Mouse (Mus musculus) limb, embryonic 11.5 days (tissue): ENCODE data around the gene Apln. TPM values are rescaled to one million over a fixed set of nuclear protein-coding genes. Genes with fewer than 3 reads are reported as not detected.

Experiments used
- ATAC-seq: fragments of 200-750 bp; cut with Nextera tagmentation; 2 replicates; pipeline ENCODE4 v1.8.0; 2017; ENCODE audit warnings: low read depth; ENCODE audit not compliant: insufficient number of reproducible peaks, low FRiP score, low TSS enrichment
- DNase-seq: peaks from one replicate; pipeline ENCODE4 v3.0.0-alpha.2; 2015; ENCODE audit warnings: low spot score
- H3K27ac ChIP-seq: fragments of 300-500 bp; sonication (generic); replicated peaks from 2 replicates; pipeline ENCODE4 v1.5.1; 2014; ENCODE audit warnings: low read depth, mild to moderate bottlenecking, low read length
- H3K27me3 ChIP-seq: fragments of 300-500 bp; sonication (generic); 2 replicates; pipeline ENCODE4 v1.6.1; 2014; ENCODE audit warnings: mild to moderate bottlenecking, low read length, mixed read lengths; ENCODE audit not compliant: control insufficient read depth, insufficient read depth
- H3K36me3 ChIP-seq: fragments of 300-500 bp; sonication (generic); 2 replicates; pipeline ENCODE4 v1.6.1; 2014; ENCODE audit warnings: mild to moderate bottlenecking, low read length, moderate library complexity, mixed read lengths; ENCODE audit not compliant: control insufficient read depth, insufficient read depth
- H3K4me1 ChIP-seq: fragments of 300-500 bp; sonication (generic); 2 replicates; pipeline ENCODE4 v1.6.1; 2014; ENCODE audit warnings: low read length, mixed read lengths; ENCODE audit not compliant: control insufficient read depth, insufficient read depth
- H3K4me2 ChIP-seq: fragments of 300-500 bp; sonication (generic); 2 replicates; pipeline ENCODE4 v1.6.1; 2014; ENCODE audit warnings: low read depth, mild to moderate bottlenecking, moderate library complexity; ENCODE audit not compliant: severe bottlenecking
- H3K4me3 ChIP-seq: fragments of 300-500 bp; sonication (generic); 2 replicates; pipeline ENCODE4 v1.5.1; 2014; ENCODE audit warnings: low read depth, low read length
- H3K9ac ChIP-seq: fragments of 300-500 bp; sonication (generic); 2 replicates; pipeline ENCODE4 v1.6.1; 2014; ENCODE audit warnings: mild to moderate bottlenecking, low read length
- H3K9me3 ChIP-seq: fragments of 300-500 bp; sonication (generic); 2 replicates; pipeline ENCODE4 v1.6.1; 2016; ENCODE audit warnings: low read length; ENCODE audit not compliant: control insufficient read depth
- WGBS: fragments of 180-500 bp; shearing (Covaris S2); extraction: QIAGEN DNeasy Blood & Tissue Kit; methylation state at CpG from one replicate; pipeline ENCODE4 v1.1.7; 2014; 5-methylcytosine and 5-hydroxymethylcytosine counted together
- polyA plus RNA-seq: library from polyadenylated mRNA; unstranded; fragments of >200 nt; fragmentation: Nextera tagmentation; extraction: Ambion mirVana; gene quantifications from 2 replicates; pipeline ENCODE4 v1.2.1, GENCODE M21; 2014

The Apln gene
- polyA plus RNA-seq, 1 experiment from 2014 or later: 3.3 TPM

DNA sequence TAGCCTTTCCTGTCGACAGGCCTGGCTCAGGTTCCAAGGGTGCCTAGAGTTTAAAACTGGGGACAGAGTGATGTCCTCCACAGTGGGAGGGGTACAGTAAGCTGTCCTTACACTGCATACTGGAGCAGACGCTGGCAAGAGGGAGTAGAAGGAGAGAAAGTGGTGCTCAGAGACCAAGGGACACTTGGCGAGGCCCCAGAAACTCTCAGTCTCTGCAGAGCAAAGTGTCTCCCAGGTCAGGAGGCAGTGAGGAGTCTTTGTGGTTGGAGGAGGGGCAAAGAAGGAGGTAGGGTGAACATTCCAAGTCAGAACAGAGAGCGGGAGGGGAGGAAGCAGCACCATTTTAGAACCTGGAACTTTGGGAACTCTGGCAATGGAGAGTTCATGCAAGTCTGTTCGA, 2.8 kb downstream of the Apln start:
- no peaks in the 10 kb centered on the region for H3K9me3 ChIP-seq
- no peak overlapping the region for H3K9ac ChIP-seq
- H3K4me1 ChIP-seq: no peaks in the 10 kb centered on the region
- no peaks in the 10 kb centered on the region for H3K36me3 ChIP-seq
- no peak overlapping the region for H3K4me3 ChIP-seq
- ATAC-seq (no peak), DNase-seq (no peak)
- H3K27ac ChIP-seq: no peak overlapping the region
- no peaks in the 10 kb centered on the region for H3K27me3 ChIP-seq
- WGBS: 78% methylated on average over 5 of the region's 5 CpGs
- no peak overlapping the region for H3K4me2 ChIP-seq

DNA sequence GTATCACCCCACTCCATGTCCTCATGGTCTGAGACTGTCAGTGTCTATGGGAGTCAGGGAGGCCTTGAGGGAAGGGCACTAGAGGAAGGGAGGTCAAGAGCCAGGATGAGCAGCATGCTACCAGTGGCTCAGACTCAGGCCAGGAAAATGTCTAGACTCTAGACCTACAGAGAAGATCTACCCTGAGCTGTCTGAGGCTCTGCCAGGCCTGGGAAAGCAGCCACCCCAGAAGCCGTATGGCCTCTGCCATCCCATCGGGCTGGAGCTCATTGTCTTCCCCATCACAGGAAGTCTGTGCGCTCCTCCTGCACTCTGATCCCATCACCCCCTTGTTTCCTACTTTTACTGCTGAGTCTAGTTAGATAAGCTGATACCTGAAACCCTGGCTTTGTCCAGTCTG, 4.1 kb downstream of the Apln start:
- Histone ChIP-seq H3K9ac (no peak overlapping the region), H3K27ac (no peak overlapping the region), H3K27me3 (no peaks in the 10 kb centered on the region), H3K4me3 (no peak overlapping the region), H3K9me3 (no peaks in the 10 kb centered on the region), H3K4me2 (no peak overlapping the region), H3K4me1 (no peaks in the 10 kb centered on the region), H3K36me3 (no peaks in the 10 kb centered on the region)
- no peak for ATAC-seq
- DNase-seq: no peak
- WGBS: 91% methylated on average over 3 of the region's 3 CpGs

GRCm38 (mm10) chrX:48022811-48023210, 11.8 kb downstream of the Apln start:
- no peak for ATAC-seq

DNA sequence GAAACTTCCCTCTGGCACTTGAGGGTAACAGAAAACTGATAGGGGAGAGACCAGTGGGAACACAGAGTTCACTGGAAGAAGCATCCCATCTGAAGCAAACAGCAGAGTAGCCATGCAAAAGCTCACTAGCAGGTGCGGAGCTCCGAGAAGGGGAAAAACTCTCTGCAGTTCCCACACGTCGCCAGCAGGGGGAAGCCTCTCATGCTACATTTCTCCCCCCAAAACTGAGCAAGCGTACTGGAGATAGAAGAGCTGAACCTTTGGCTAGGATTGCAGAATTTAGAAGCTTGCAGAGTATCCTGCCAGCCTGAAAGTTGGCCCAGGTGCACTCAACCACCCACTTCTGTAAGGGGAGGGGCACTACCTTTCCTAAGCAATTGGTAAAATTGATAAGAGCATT, 14.7 kb downstream of the Apln start:
- Histone ChIP-seq H3K4me2 (no peak overlapping the region), H3K4me3 (no peak overlapping the region), H3K27ac (no peak overlapping the region), H3K4me1 (no peaks in the 10 kb centered on the region), H3K9ac (no peak overlapping the region), H3K9me3 (no peaks in the 10 kb centered on the region), H3K27me3 (no peaks in the 10 kb centered on the region), H3K36me3 (no peaks in the 10 kb centered on the region)
- WGBS: 19% methylated on average over 5 of the region's 5 CpGs
- ATAC-seq: no peak
- DNase-seq: peak; percentile 77

More at GRCm38 (mm10) chrX:48022811-48023210, 11.8 kb downstream of the Apln start:
- H3K9me3 ChIP-seq: no peaks in the 10 kb centered on the region
- WGBS: 70% methylated on average over 1 of the region's 1 CpGs
- H3K4me2 ChIP-seq: no peak overlapping the region
- H3K27ac ChIP-seq: no peak overlapping the region
- H3K27me3 ChIP-seq: no peaks in the 10 kb centered on the region
- H3K4me3 ChIP-seq: no peak overlapping the region
- H3K36me3 ChIP-seq: no peaks in the 10 kb centered on the region
- H3K4me1 ChIP-seq: no peaks in the 10 kb centered on the region
- DNase-seq: no peak
- H3K9ac ChIP-seq: no peak overlapping the region

GRCm38 (mm10) chrX:48019359-48019758, 15.3 kb downstream of the Apln start:
- Histone ChIP-seq H3K36me3 (no peaks in the 10 kb centered on the region), H3K27ac (no peak overlapping the region), H3K4me3 (no peak overlapping the region), H3K27me3 (no peaks in the 10 kb centered on the region), H3K4me1 (no peaks in the 10 kb centered on the region), H3K9me3 (no peaks in the 10 kb centered on the region), H3K9ac (no peak overlapping the region), H3K4me2 (no peak overlapping the region)
- no peak for DNase-seq
- ATAC-seq: no peak
- 40% methylated on average over 15 of the region's 15 CpGs for WGBS

DNA sequence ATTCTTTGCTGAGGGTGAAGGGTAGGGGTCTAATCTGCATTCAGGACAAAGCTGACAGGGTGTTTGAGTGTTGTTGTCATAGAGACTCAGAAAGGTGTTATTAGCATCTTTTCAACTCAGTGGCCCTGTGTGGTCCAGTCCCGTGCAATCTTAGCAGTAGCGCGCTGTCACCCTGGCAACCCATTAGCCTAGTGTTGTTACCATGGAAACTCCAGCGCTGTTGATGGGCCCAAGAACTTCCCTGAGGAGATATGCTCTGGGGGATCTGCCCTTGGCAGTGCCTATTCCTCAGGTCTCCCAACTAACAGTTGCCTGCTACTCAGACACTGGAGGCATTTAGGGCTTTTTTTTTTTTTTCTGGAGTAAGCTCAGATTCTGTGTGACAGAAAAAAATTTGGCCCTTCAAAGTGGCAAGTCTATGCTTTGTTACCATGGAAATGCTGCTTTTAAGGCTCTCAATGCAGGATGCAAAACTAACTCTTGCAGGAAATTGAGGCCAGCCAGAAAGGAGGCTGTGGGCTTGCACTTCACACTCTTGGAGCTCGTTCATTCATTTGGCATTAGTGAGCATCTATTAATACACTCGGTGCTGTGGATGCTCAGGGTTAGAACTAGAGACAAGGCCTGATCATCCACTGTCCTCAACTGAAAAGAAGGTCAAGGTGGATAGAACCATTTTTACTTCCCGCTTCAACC, 17.6 kb downstream of the Apln start:
- Histone ChIP-seq H3K4me3 (no peak overlapping the region), H3K27ac (no peak overlapping the region), H3K4me2 (no peak overlapping the region), H3K9me3 (no peaks in the 10 kb centered on the region), H3K9ac (no peak overlapping the region), H3K36me3 (no peaks in the 10 kb centered on the region), H3K4me1 (no peaks in the 10 kb centered on the region), H3K27me3 (no peaks in the 10 kb centered on the region)
- 57% methylated on average over 7 of the region's 7 CpGs for WGBS
- DNase-seq (no peak), ATAC-seq (no peak)

- DNase-seq (no peak), ATAC-seq (no peak)
- Histone ChIP-seq H3K36me3 (no peaks in the 10 kb centered on the region), H3K9ac (no peak overlapping the region), H3K4me3 (no peak overlapping the region), H3K9me3 (no peaks in the 10 kb centered on the region), H3K4me2 (no peak overlapping the region), H3K4me1 (no peaks in the 10 kb centered on the region), H3K27me3 (no peaks in the 10 kb centered on the region), H3K27ac (no peak overlapping the region)
- WGBS: 90% methylated on average over 3 of the region's 3 CpGs
Observed at GRCm38 (mm10) chrX:48011656-48012055, 23.0 kb downstream of the Apln start.

GRCm38 (mm10) chrX:48006062-48006461, 28.6 kb downstream of the Apln start:
- DNase-seq: no peak
- no peak for ATAC-seq
- H3K9me3 ChIP-seq: no peaks in the 10 kb centered on the region
- H3K4me1 ChIP-seq: no peaks in the 10 kb centered on the region
- no peak overlapping the region for H3K4me2 ChIP-seq
- H3K36me3 ChIP-seq: no peaks in the 10 kb centered on the region
- no peaks in the 10 kb centered on the region for H3K27me3 ChIP-seq
- no peak overlapping the region for H3K9ac ChIP-seq
- WGBS: 68% methylated on average over 8 of the region's 8 CpGs
- no peak overlapping the region for H3K27ac ChIP-seq
- no peak overlapping the region for H3K4me3 ChIP-seq

GRCm38 (mm10) chrX:48004786-48005185, 29.9 kb downstream of the Apln start:
- Histone ChIP-seq H3K4me3 (no peak overlapping the region), H3K27ac (no peak overlapping the region), H3K4me2 (no peak overlapping the region), H3K36me3 (no peaks in the 10 kb centered on the region), H3K9me3 (no peaks in the 10 kb centered on the region), H3K9ac (no peak overlapping the region), H3K4me1 (no peaks in the 10 kb centered on the region), H3K27me3 (no peaks in the 10 kb centered on the region)
- ATAC-seq (no peak), DNase-seq (no peak)
- 73% methylated on average over 1 of the region's 1 CpGs for WGBS
